Mouse (Mus musculus): ENCODE data around the gene Dapk1. TPM values are rescaled to one million over a fixed set of nuclear protein-coding genes. Genes with fewer than 3 reads are reported as not detected.

Dapk1 gene
- total RNA-seq, 2 experiments from 2014 or later, result 27.7 to 30.2 TPM

DNA sequence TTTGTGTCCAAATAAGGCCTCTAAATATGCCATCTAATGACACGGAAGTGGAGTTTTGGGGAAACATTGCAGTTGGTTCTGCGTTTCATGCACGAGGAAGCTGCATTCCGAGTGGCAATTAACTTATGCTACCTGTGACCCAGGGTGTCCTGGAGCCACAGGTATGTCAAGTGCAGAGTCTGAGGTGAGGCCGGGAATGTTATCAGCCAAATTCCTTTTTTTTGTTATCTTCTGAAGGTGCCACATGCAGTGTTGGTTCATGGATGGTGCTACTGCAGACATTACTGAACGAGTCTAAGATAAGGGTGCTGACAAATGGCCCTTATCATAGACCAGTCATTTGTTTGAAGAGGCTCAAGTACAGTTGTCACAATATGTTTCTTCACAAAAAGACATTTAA, 211.0 kb downstream of the Dapk1 start:
- no peak for DNase-seq

Other genes starting within 250 kb of the Dapk1 start
- gene BC051665, start 184.4 kb downstream of the Dapk1 start, total RNA-seq (2021), result not detected
- gene Ctsll3, start 200.9 kb downstream of the Dapk1 start, total RNA-seq (2021), result not detected